Comparison of ENCODE assay signal across 21 mouse cellular contexts in the genomic region with DNA sequence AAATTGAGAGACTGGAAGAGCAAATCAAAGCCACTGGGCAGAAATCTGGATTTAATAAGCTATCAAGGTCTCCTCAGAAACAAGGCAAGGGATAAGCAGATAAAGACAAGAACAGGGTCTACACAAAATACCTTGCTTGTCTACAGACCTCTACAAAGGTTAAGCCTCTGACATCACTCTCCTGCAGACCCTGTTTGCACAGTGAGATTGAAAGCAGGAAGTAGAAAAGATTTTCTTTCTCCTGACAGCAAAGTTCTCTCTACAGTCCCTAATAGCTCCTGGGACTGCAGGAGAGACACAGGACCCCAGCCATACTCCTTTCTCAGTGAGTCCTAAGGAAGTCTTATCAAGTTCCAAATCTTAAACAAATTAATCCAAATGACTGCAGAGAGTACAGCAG. TPM values are rescaled to one million over a fixed set of nuclear protein-coding genes. Genes with fewer than 3 reads are reported as not detected.
DNase-seq lines count a peak whose midpoint lies in the region; ATAC-seq lines count a peak whose summit lies in the region.
"Had no signal": no experiment of that assay in that cellular context is flagged by ENCODE, and none has a peak within 500 bp of the region (broad histone marks: within the 10 kb centered on the region; RNA-seq: fewer than 3 reads in every experiment).

No protein-coding gene starts in this region.

- no peaks in the 10 kb centered on the region for H3K4me1 ChIP-seq in liver, embryonic 16.5 days (ENCODE audit: control insufficient read depth, low read depth, low read length)
- no peaks in the 10 kb centered on the region for H3K4me1 ChIP-seq in liver, embryonic 12.5 days
- no peaks in the 10 kb centered on the region for H3K4me1 ChIP-seq in intestine, embryonic 15.5 days (replicated peaks)
- no peaks in the 10 kb centered on the region for H3K4me1 ChIP-seq in stomach, embryonic 14.5 days (ENCODE audit: control insufficient read depth, insufficient read depth, low read length)
- H3K4me1 ChIP-seq: embryonic facial prominence, embryonic 13.5 days; forebrain, embryonic 12.5 days; hindbrain, embryonic 10.5 days had no signal

- no peaks in the 10 kb centered on the region for H3K36me3 ChIP-seq in liver, embryonic 16.5 days (ENCODE audit: control insufficient read depth, insufficient read depth)
- peaks cover 19% of the 10 kb centered on the region for H3K36me3 ChIP-seq in liver, embryonic 12.5 days
- no peaks in the 10 kb centered on the region for H3K36me3 ChIP-seq in intestine, embryonic 15.5 days
- no peaks in the 10 kb centered on the region for H3K36me3 ChIP-seq in stomach, embryonic 14.5 days (ENCODE audit: control insufficient read depth, insufficient read depth, low read length)

- no peak overlapping the region for H3K27ac ChIP-seq in liver, embryonic 16.5 days (ENCODE audit: low read length)
- no peak overlapping the region for H3K27ac ChIP-seq in liver, embryonic 12.5 days
- H3K27ac ChIP-seq in intestine, embryonic 15.5 days, result 0 out of 2 replicates have a peak overlapping the region, but pooled peaks have one; percentile 4
- H3K27ac ChIP-seq in stomach, embryonic 14.5 days (ENCODE audit: low read length), result no peak overlapping the region
- H3K27ac ChIP-seq: embryonic facial prominence, embryonic 13.5 days; forebrain, embryonic 12.5 days; hindbrain, embryonic 10.5 days; hindbrain, embryonic 14.5 days had no signal

- peak overlapping the region; percentile 2; the same call in 1 of the 2 replicates for H3K4me2 ChIP-seq in liver, embryonic 16.5 days (ENCODE audit: low read depth, low read length)
- no peak overlapping the region for H3K4me2 ChIP-seq in liver, embryonic 12.5 days
- H3K4me2 ChIP-seq in intestine, embryonic 15.5 days (replicated peaks), result no peak overlapping the region
- no peak overlapping the region for H3K4me2 ChIP-seq in stomach, embryonic 14.5 days (replicated peaks; ENCODE audit: low read depth, low read length)
- H3K4me2 ChIP-seq: embryonic facial prominence, embryonic 13.5 days; forebrain, embryonic 12.5 days; heart, embryonic 12.5 days; hindbrain, embryonic 14.5 days had no signal

- H3K27me3 ChIP-seq in liver, embryonic 16.5 days (ENCODE audit: control insufficient read depth, insufficient read depth, low read depth, low read length), result no peaks in the 10 kb centered on the region
- no peaks in the 10 kb centered on the region for H3K27me3 ChIP-seq in liver, embryonic 12.5 days (replicated peaks)
- no peaks in the 10 kb centered on the region for H3K27me3 ChIP-seq in intestine, embryonic 15.5 days (replicated peaks)
- H3K27me3 ChIP-seq in stomach, embryonic 14.5 days (ENCODE audit: control insufficient read depth, insufficient read depth, low read length), result no peaks in the 10 kb centered on the region
- H3K27me3 ChIP-seq: embryonic facial prominence, embryonic 13.5 days; forebrain, embryonic 12.5 days; heart, embryonic 12.5 days; Patski had no signal

- H3K4me3 ChIP-seq in liver, embryonic 16.5 days (ENCODE audit: low read depth, low read length), result no peak overlapping the region
- H3K4me3 ChIP-seq in liver, embryonic 12.5 days, result no peak overlapping the region
- no peak overlapping the region for H3K4me3 ChIP-seq in intestine, embryonic 15.5 days (replicated peaks)
- H3K4me3 ChIP-seq in stomach, embryonic 14.5 days (ENCODE audit: low read depth, low read length), result no peak overlapping the region
- H3K4me3 ChIP-seq: embryonic facial prominence, embryonic 13.5 days; forebrain, embryonic 12.5 days; heart, embryonic 12.5 days; hindbrain, embryonic 10.5 days had no signal

- intact Hi-C loops in left cerebral cortex, postnatal 25 days (cut with DNase I), result no loop called here

- no peaks in the 10 kb centered on the region for H3K9me3 ChIP-seq in liver, embryonic 16.5 days (replicated peaks; ENCODE audit: control insufficient read depth, low read length)
- H3K9me3 ChIP-seq in liver, embryonic 12.5 days (replicated peaks), result no peaks in the 10 kb centered on the region
- no peaks in the 10 kb centered on the region for H3K9me3 ChIP-seq in intestine, embryonic 15.5 days
- no peaks in the 10 kb centered on the region for H3K9me3 ChIP-seq in stomach, embryonic 14.5 days (ENCODE audit: control insufficient read depth, low read depth, low read length)
- H3K9me3 ChIP-seq: embryonic facial prominence, embryonic 13.5 days; forebrain, embryonic 12.5 days; heart, embryonic 12.5 days; hindbrain, embryonic 10.5 days had no signal

- no peak for ATAC-seq in liver, embryonic 16.5 days (ENCODE audit: low read depth)
- ATAC-seq in liver, embryonic 12.5 days, result no peak
- peak; percentile 53 for ATAC-seq in intestine, embryonic 15.5 days
- ATAC-seq in stomach, embryonic 14.5 days (ENCODE audit: insufficient number of reproducible peaks, insufficient read depth, low FRiP score, low read depth), result peak; percentile 72; the same call in 1 of the 2 replicates
- ATAC-seq: activated CD4-positive, CD25-positive, alpha-beta regulatory T cell, adult 4 months; forebrain, embryonic 16.5 days; Patski had no signal

- no peak overlapping the region for H3K9ac ChIP-seq in liver, embryonic 16.5 days (ENCODE audit: low read depth, low read length)
- no peak overlapping the region for H3K9ac ChIP-seq in liver, embryonic 12.5 days
- no peak overlapping the region for H3K9ac ChIP-seq in intestine, embryonic 15.5 days
- no peak overlapping the region for H3K9ac ChIP-seq in stomach, embryonic 14.5 days (replicated peaks; ENCODE audit: low read depth, low read length)
- H3K9ac ChIP-seq: embryonic facial prominence, embryonic 13.5 days; forebrain, embryonic 12.5 days; heart, embryonic 12.5 days; hindbrain, embryonic 14.5 days had no signal

- DNase-seq in B cell, adult 2 months, result no peak
- no peak for DNase-seq in left cerebral cortex, postnatal 25 days (ENCODE audit: low spot score in 2 of 2)
- DNase-seq in yolk sac, embryonic 10.5 days (ENCODE audit: low spot score), result no peak
- DNase-seq: adrenal gland, adult 2 months; adrenal gland, postnatal 25 days; cerebellum, adult 18-20 months; cerebellum, adult 9-11 months; cerebellum, postnatal 36 days; gastrocnemius, postnatal 14 days had no signal

RNA-seq across cellular contexts. Expression of gene Serpind1, which starts 3.4 kb away (rescaled TPM):
- polyA plus RNA-seq in liver, embryonic 16.5 days (2015; fragmentation: Nextera tagmentation; extraction: Ambion mirVana), result 242 and 251 TPM in 2 replicates
- polyA plus RNA-seq in liver, embryonic 12.5 days (2016; fragmentation: Nextera tagmentation; extraction: Ambion mirVana), result 107 and 111 TPM in 2 replicates
- 3.1 and 4.2 TPM in 2 replicates for polyA plus RNA-seq in intestine, embryonic 15.5 days (2015; fragmentation: Nextera tagmentation; extraction: Ambion mirVana)
- polyA plus RNA-seq in stomach, embryonic 14.5 days (2014; fragmentation: Nextera tagmentation; extraction: Ambion mirVana), result 0.15 and 0.22 TPM in 2 replicates
- 1 to 10 TPM; 2.5 to 2.7 TPM for total RNA-seq in left cerebral cortex, postnatal 25 days (2021)

RNA-seq across cellular contexts. Expression of gene Tmem191c, which starts 58.7 kb away (rescaled TPM):
- 2.9 and 4.0 TPM in 2 replicates for polyA plus RNA-seq in liver, embryonic 16.5 days (2015; fragmentation: Nextera tagmentation; extraction: Ambion mirVana)
- 4.7 and 5.3 TPM in 2 replicates for polyA plus RNA-seq in liver, embryonic 12.5 days (2016; fragmentation: Nextera tagmentation; extraction: Ambion mirVana)
- 12.7 and 17.6 TPM in 2 replicates for polyA plus RNA-seq in intestine, embryonic 15.5 days (2015; fragmentation: Nextera tagmentation; extraction: Ambion mirVana)
- polyA plus RNA-seq in stomach, embryonic 14.5 days (2014; fragmentation: Nextera tagmentation; extraction: Ambion mirVana), result 11.7 and 11.8 TPM in 2 replicates
- 100 to 1,000 TPM in 1 of 2 experiments, 10 to 100 TPM in 1; 99.2 to 116 TPM for total RNA-seq in left cerebral cortex, postnatal 25 days (2021)

Comparison
In these comparisons a context has a peak if more than half of its experiments do, and no peak if none do; other contexts are left out.
1. ATAC-seq: peak in intestine, embryonic 15.5 days (single experiment) and stomach, embryonic 14.5 days (single experiment); none in liver, embryonic 16.5 days (single experiment) and liver, embryonic 12.5 days (single experiment).
2. RNA of gene Serpind1, which starts 3.4 kb away (polyA plus RNA-seq): 242 to 251 TPM in liver, embryonic 16.5 days and 107 to 111 TPM in liver, embryonic 12.5 days; 3.1 to 4.2 TPM in intestine, embryonic 15.5 days and 0.15 to 0.22 TPM in stomach, embryonic 14.5 days; every median in the first group is over 10 times any median in the second.